Mouse (Mus musculus): ENCODE measurements around the gene Sugct.

GRCm38 (mm10) chr13:17603756-17604155 lies 91.6 kb downstream of the Sugct start:
- TF ChIP-seq POLR2A (IDR thresholded peaks at IDR 0.05; ENCODE audit: borderline replicate concordance, extremely low read depth, low read depth, low read length) = no peak
- no peak for TF ChIP-seq CTCF (IDR thresholded peaks at IDR 0.05; ENCODE audit: insufficient read depth, low read length)

All from lung, adult 2 months (tissue).